Mouse (Mus musculus): ENCODE measurements around the gene Bnipl.

Bnipl gene

GRCm38 (mm10) chr3:95237541-95238099 is 13.4 kb downstream of the Bnipl start:
- DNase-seq (ENCODE audit: extremely low spot score), result no peak

GRCm38 (mm10) chr3:95235386-95236301 is 15.3 kb downstream of the Bnipl start:
- DNase-seq (ENCODE audit: extremely low spot score), result peak; percentile 37

GRCm38 (mm10) chr3:95233303-95233980 is 17.6 kb downstream of the Bnipl start:
- DNase-seq (ENCODE audit: extremely low spot score), result no peak

- DNase-seq (ENCODE audit: extremely low spot score), result no peak
Observed at GRCm38 (mm10) chr3:95232771-95233170, 18.2 kb downstream of the Bnipl start.

GRCm38 (mm10) chr3:95231298-95232221 is 19.4 kb downstream of the Bnipl start, which contains the start of gene Mllt11:
Gene Mllt11 (minus strand): TSS chr3:95232171.
- no peak for DNase-seq (ENCODE audit: extremely low spot score)

- DNase-seq (ENCODE audit: extremely low spot score), result no peak
Observed at GRCm38 (mm10) chr3:95230495-95231297, 20.3 kb downstream of the Bnipl start.

GRCm38 (mm10) chr3:95229781-95230494 is 21.1 kb downstream of the Bnipl start:
- peak; percentile 63 for DNase-seq (ENCODE audit: extremely low spot score)

- DNase-seq (ENCODE audit: extremely low spot score), result no peak
Observed at GRCm38 (mm10) chr3:95228894-95229780, 21.9 kb downstream of the Bnipl start.

- peak; percentile 90 for DNase-seq (ENCODE audit: extremely low spot score)
Observed at GRCm38 (mm10) chr3:95228148-95228893, 22.7 kb downstream of the Bnipl start, which contains the start of gene Cdc42se1. Gene Cdc42se1 (plus strand): TSS chr3:95228732.

- peak; percentile 17 for DNase-seq (ENCODE audit: extremely low spot score)
Observed at GRCm38 (mm10) chr3:95227214-95227613, 23.8 kb downstream of the Bnipl start.

GRCm38 (mm10) chr3:95224295-95224694 is 26.7 kb downstream of the Bnipl start:
- peak; percentile 27 for DNase-seq (ENCODE audit: extremely low spot score)

GRCm38 (mm10) chr3:95223041-95223440 is 28.0 kb downstream of the Bnipl start:
- DNase-seq (ENCODE audit: extremely low spot score), result no peak

- DNase-seq (ENCODE audit: extremely low spot score), result no peak
Observed at GRCm38 (mm10) chr3:95218466-95219137, 32.4 kb downstream of the Bnipl start.

GRCm38 (mm10) chr3:95217255-95218134 is 33.5 kb downstream of the Bnipl start, which contains the start of gene Gabpb2:
Gene Gabpb2 (minus strand): TSS chr3:95217916.
- DNase-seq (ENCODE audit: extremely low spot score), result peak; percentile 98

GRCm38 (mm10) chr3:95216655-95217254 is 34.2 kb downstream of the Bnipl start:
- no peak for DNase-seq (ENCODE audit: extremely low spot score)

- no peak for DNase-seq (ENCODE audit: extremely low spot score)
Observed at GRCm38 (mm10) chr3:95213609-95213975, 37.4 kb downstream of the Bnipl start.
